Mouse (Mus musculus) forebrain, embryonic 10.5 days (tissue): ENCODE measurements around the gene Pde5a. TPM values are rescaled to one million over a fixed set of nuclear protein-coding genes. Genes with fewer than 3 reads are reported as not detected.

Experiments used
- DNase-seq: peaks from one replicate; pipeline ENCODE4 v3.0.0-alpha.2; 2017; ENCODE audit warnings: low spot score; ENCODE audit errors: extremely low spot score
- H3K27ac ChIP-seq: fragments of 300-500 bp; sonication (generic); 2 replicates; pipeline ENCODE4 v1.5.1; 2016; ENCODE audit warnings: mild to moderate bottlenecking
- H3K27me3 ChIP-seq: fragments of 300-500 bp; sonication (generic); 2 replicates; pipeline ENCODE4 v1.6.1; 2016; ENCODE audit warnings: mild to moderate bottlenecking; ENCODE audit not compliant: poor library complexity, severe bottlenecking
- H3K36me3 ChIP-seq: fragments of 300-500 bp; sonication (generic); replicated peaks from 2 replicates; pipeline ENCODE4 v1.6.1; 2016; ENCODE audit warnings: mild to moderate bottlenecking, moderate library complexity
- H3K4me1 ChIP-seq: fragments of 300-500 bp; sonication (generic); 2 replicates; pipeline ENCODE4 v1.6.1; 2016
- H3K4me3 ChIP-seq: fragments of 300-500 bp; sonication (generic); 2 replicates; pipeline ENCODE4 v1.5.1; 2016; ENCODE audit warnings: mild to moderate bottlenecking, moderate library complexity
- H3K9me3 ChIP-seq: fragments of 300-500 bp; sonication (generic); 2 replicates; pipeline ENCODE4 v1.6.1; 2016; ENCODE audit warnings: mild to moderate bottlenecking, moderate library complexity
- WGBS: fragments of 180-500 bp; shearing (Covaris S2); methylation state at CpG from one replicate; pipeline ENCODE4 v1.1.7; 2016; 5-methylcytosine and 5-hydroxymethylcytosine counted together
- polyA plus RNA-seq: library from polyadenylated mRNA; unstranded; fragments of >200 nt; fragmentation: Nextera tagmentation; extraction: Ambion mirVana; gene quantifications from 2 replicates; pipeline ENCODE4 v1.2.1, GENCODE M21; 2016

Gene Pde5a
- polyA plus RNA-seq, 1 experiment from 2014 or later, result 3.7 TPM

DNA sequence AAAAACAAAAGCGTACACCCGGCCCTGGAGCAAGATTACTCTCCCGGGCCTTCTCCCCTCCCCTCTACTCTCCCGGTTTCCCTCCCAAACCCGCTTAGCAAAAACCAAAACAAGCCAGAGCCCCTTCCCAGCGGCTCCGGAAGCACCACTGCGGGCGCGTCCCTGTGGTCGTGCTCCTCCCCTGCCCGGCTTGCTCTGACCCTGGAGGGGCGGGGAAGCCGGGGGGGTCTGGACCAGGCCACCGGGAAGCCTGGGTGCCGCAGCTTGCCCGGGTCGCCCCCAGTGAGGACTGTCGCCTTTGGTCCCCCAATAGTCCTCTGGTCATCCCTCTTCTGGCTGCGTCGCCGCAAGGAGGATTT, 833 bp downstream of the Pde5a start:
- Histone ChIP-seq H3K36me3 (no peaks in the 10 kb centered on the region), H3K9me3 (no peaks in the 10 kb centered on the region), H3K27ac (peak overlapping the region; percentile 96), H3K4me3 (peak overlapping the region; percentile 81), H3K4me1 (peaks cover 37% of the 10 kb centered on the region), H3K27me3 (peaks cover 9% of the 10 kb centered on the region)
- under 1% methylated on average over 22 of the region's 22 CpGs for WGBS
- no peak for DNase-seq

DNA sequence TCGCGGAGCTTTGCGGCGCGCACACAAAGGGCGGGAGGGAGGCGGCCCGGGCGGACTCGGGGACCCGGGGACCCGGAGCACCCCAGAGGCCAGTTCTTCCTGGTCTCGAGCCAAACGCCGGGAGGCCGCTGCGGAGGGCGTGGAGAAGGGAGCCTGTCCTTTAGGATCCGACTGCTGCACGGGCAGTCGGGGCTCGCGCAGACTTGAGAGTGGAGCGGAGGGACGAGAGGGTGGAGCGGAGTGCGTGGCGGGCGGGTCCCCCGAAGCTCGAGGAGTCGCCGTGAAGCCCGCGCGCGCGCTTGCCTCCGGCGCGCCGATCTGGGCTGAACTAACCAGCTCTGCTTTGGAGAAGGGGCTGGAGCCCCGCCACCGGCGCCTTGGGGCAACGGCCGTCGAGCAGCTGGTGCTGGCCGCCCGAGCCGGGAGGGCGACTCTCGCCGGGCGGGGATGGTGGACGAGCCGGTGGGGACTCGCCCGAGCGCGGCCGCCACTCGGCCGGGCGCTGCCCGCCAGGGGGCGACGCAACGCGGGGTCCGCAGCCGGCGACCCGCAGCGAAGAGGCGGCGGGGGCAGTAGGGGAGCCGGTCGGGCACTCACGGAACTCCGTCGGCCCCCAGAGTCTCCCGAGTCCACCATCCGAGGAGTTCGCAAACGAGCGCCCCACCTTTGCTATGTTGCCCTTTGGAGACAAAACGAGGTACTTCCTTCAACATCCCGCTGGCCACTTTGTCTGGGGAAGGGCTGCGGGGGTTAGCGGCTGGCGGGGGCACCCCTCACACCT, 1.4 kb downstream of the Pde5a start:
- Histone ChIP-seq H3K36me3 (no peaks in the 10 kb centered on the region), H3K27me3 (peaks cover 9% of the 10 kb centered on the region), H3K4me3 (peak overlapping the region; percentile 81), H3K9me3 (no peaks in the 10 kb centered on the region), H3K4me1 (peaks cover 37% of the 10 kb centered on the region), H3K27ac (peak overlapping the region; percentile 96)
- peak; percentile 80 for DNase-seq
- WGBS, result under 1% methylated on average over 92 of the region's 92 CpGs

DNA sequence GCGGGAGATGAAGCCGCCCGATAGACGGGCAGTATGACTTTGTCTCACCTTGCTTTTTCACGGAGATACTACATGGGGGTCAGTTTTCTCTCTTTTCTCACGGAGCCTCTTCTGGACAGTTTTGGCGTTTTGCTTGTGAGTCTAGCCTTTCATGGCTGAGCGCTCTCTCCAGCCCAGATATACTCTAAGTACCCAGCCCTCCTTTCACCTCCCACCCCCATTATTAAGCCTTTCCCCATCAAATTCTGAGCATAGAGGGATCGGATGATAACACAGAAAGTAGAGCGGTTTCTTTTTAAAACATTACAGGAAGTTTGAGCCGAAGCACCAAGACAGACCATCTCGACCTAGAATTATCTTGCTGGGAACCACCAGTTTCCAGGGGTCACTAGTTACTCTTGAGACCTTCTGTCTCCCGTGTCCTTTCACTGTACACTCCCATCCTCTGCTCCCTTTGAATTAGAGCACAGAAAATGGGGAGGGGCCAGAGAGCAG, 2.0 kb downstream of the Pde5a start:
- Histone ChIP-seq H3K9me3 (no peaks in the 10 kb centered on the region), H3K27me3 (peaks cover 9% of the 10 kb centered on the region), H3K4me1 (peaks cover 37% of the 10 kb centered on the region), H3K27ac (peak overlapping the region; percentile 96), H3K4me3 (peak overlapping the region; percentile 81), H3K36me3 (no peaks in the 10 kb centered on the region)
- WGBS, result 2% methylated on average over 13 of the region's 13 CpGs
- peak; percentile 15 for DNase-seq

DNA sequence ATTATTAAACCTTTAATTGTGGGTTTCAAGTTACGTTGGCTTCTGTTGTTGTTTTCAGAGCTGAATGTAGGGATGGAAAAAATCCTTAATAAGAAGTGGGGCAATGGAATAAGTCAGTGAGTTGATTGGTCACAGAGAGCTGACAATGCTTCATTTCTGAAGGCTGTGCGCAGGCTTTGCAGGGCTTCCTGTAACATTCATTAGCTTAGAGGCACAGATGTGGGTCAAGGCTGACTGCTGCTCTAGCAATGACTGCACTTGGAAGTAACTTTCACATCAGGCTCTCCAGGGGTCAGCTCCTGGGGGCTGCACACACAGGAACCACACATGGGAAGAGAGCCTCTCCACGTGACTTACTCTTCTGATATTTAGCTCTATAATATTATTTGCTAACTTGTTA, 5.1 kb downstream of the Pde5a start:
- Histone ChIP-seq H3K9me3 (no peaks in the 10 kb centered on the region), H3K36me3 (no peaks in the 10 kb centered on the region), H3K27ac (no peak overlapping the region), H3K27me3 (peaks cover 9% of the 10 kb centered on the region), H3K4me3 (no peak overlapping the region), H3K4me1 (peaks cover 34% of the 10 kb centered on the region)
- WGBS, result 80% methylated on average over 3 of the region's 3 CpGs
- no peak for DNase-seq

DNA sequence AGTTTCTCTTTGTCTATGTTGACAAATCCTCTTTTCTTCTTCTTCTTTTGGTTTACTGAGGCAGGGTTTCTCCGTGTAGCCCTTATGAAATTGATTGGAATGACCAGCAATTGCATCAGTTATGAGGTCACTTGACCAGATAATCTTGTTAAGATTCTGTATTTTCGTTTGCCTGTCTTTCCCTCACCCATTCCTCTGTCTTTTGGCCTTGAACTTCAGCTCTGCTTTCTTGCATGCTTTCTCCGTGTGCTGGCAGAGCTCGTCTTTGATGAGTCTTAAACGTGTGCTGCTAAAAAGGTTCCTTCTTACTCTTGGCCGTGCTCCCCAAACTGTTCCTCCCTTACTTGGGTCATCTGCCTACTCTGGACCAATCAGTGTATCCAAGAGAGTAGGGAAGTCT, 5.6 kb downstream of the Pde5a start:
- Histone ChIP-seq H3K4me1 (peaks cover 29% of the 10 kb centered on the region), H3K36me3 (no peaks in the 10 kb centered on the region), H3K27me3 (peaks cover 9% of the 10 kb centered on the region), H3K4me3 (no peak overlapping the region), H3K9me3 (no peaks in the 10 kb centered on the region), H3K27ac (no peak overlapping the region)
- no peak for DNase-seq
- WGBS, result 85% methylated on average over 6 of the region's 6 CpGs

DNA sequence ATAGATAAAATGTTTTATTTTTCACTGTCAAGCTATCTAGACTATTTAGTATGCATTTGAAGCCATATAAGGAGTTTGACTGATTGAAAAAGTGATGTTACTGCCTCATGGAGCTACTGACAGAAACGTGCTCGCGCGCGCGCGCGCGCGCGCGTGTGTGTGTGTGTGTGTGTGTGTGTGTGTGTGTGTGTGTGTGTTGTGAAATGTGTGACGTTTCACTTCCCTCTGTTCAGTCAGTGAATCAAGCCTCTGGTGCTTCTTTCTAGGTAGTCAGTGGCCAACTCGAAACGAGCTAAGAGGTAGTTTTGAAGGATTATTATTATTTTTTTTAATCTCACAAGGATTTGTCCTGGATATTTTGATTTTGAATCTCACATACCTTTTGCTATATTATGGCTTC, 10.7 kb downstream of the Pde5a start:
- Histone ChIP-seq H3K36me3 (peaks cover 10% of the 10 kb centered on the region), H3K4me1 (no peaks in the 10 kb centered on the region), H3K4me3 (no peak overlapping the region), H3K27me3 (no peaks in the 10 kb centered on the region), H3K9me3 (peaks cover 6% of the 10 kb centered on the region; the same call in 1 of the 2 replicates), H3K27ac (no peak overlapping the region)
- WGBS, result 97% methylated on average over 15 of the region's 15 CpGs
- DNase-seq, result no peak

DNA sequence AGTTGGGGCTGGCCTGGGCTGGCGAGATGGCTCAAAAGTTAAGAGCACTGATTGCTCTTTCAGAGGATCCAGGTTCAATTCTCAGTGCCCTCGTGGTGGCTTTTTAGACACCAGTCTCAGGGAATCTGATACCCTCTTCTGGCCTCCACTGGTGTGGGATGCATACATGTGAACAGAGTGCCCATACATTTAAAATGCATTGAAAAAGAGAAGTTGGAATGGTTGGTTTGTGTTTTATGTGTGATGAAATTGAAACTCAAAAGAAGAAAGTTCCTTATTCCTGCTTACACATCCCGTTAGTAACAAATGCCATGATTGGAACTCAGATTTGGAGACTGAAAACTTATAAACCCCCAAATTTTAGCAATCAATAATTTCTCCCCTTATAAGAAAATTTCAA, 15.5 kb downstream of the Pde5a start:
- Histone ChIP-seq H3K36me3 (peaks cover 28% of the 10 kb centered on the region), H3K4me1 (no peaks in the 10 kb centered on the region), H3K4me3 (no peak overlapping the region), H3K27ac (no peak overlapping the region), H3K27me3 (no peaks in the 10 kb centered on the region), H3K9me3 (peaks cover 17% of the 10 kb centered on the region)
- 86% methylated on average over 3 of the region's 3 CpGs for WGBS
- DNase-seq, result no peak

DNA sequence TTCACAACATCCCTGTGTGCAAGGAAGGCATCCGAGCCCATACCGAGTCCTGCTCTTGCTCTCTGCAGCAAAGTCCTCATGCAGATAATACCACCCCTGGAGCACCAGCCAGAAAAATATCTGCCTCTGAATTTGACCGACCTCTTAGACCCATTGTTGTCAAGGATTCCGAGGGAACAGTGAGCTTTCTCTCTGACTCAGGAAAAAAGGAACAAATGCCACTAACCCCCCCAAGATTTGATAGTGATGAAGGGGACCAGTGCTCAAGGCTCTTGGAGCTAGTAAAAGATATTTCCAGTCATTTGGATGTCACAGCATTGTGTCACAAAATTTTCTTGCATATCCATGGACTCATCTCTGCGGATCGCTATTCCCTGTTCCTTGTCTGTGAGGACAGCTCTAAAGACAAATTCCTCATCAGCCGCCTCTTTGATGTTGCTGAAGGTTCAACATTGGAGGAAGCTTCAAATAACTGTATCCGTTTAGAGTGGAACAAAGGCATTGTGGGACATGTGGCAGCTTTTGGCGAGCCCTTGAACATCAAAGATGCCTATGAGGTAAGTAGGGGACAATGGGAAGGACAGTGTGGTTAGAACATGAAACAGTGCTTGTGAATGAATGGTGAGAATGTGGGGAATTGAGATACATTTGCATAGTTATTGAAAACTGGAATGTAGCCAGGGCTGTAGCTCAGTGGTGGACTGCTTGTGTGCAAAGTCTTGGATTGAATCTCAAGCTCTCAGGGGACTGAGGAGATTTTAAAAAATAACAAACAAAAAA, 19.4 kb downstream of the Pde5a start:
- H3K9me3 ChIP-seq, result peaks cover 11% of the 10 kb centered on the region
- no peak overlapping the region for H3K4me3 ChIP-seq
- no peak for DNase-seq
- no peaks in the 10 kb centered on the region for H3K27me3 ChIP-seq
- H3K4me1 ChIP-seq, result no peaks in the 10 kb centered on the region
- peaks cover 21% of the 10 kb centered on the region for H3K36me3 ChIP-seq
- no peak overlapping the region for H3K27ac ChIP-seq
- WGBS, result 88% methylated on average over 9 of the region's 9 CpGs

DNA sequence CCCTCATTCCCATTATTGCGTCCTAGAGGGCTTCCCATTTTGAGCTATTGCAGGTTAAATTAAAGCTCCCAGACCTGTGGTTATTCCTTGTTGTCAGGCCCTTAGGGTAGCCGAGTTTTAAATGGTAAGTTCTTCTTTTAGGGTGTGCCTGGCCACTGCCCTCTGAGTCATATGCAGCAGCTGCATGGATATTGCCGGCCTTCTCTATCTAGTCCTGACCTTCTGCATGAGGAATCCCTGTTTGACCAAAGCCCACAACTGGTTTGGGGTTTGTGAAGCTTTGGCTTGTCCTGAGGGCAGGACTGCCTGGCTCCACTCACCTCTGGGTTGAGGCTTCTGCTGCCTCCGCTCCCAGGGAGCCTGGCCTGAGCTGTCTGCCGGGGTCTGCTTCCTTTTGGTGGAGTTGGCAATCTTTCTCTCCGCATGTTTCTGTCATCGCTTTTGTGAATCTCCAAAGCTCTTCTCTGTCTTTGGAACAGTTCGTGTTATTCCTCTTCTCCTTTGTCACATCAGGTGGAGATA, 34.6 kb downstream of the Pde5a start:
- peaks cover 13% of the 10 kb centered on the region for H3K36me3 ChIP-seq
- H3K9me3 ChIP-seq, result no peaks in the 10 kb centered on the region
- no peak overlapping the region for H3K27ac ChIP-seq
- no peaks in the 10 kb centered on the region for H3K27me3 ChIP-seq
- WGBS, result 87% methylated on average over 8 of the region's 8 CpGs
- no peak overlapping the region for H3K4me3 ChIP-seq
- peaks cover 8% of the 10 kb centered on the region; the same call in 1 of the 2 replicates for H3K4me1 ChIP-seq
- no peak for DNase-seq

DNA sequence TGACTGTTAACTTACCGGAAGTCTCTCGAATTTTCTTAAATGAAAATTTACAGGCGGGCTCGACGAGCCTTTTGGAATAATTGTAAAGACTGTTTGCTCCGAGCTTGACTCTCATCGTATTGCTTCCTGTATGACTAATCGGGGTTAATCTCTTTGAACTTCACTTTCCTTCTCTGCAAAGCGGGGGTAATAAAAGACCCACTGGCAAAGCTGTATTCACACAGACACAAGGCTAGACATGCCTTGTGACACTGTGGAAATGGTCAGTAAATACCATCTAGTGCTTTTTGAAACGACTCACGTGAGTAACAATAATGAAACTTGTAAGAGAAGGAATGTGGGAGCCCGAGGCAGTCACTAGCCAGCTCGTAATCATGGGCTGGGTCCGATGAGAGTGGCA, 35.0 kb downstream of the Pde5a start:
- Histone ChIP-seq H3K4me1 (peaks cover 8% of the 10 kb centered on the region; the same call in 1 of the 2 replicates), H3K27me3 (no peaks in the 10 kb centered on the region), H3K36me3 (peaks cover 13% of the 10 kb centered on the region), H3K9me3 (no peaks in the 10 kb centered on the region), H3K4me3 (no peak overlapping the region), H3K27ac (no peak overlapping the region)
- DNase-seq, result no peak
- 81% methylated on average over 14 of the region's 14 CpGs for WGBS

DNA sequence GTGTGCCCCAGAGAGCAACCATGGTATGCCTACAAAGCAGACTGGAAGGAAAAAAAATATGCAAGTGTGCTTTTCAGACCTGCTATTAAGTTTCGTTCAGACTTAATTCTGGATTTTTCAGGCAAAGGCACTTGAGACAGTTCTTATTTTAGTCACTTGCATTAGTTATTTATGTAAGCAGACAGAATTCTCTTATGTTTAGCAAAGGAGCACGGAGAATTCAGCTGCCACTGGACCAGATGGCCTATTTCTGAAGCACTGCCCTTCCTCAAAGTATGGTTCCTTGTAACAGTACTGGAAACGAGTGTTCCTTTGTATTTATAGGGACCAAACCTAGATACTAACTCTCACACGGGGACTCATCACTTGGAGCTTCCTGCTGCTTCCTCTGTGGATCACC, 38.2 kb downstream of the Pde5a start:
- H3K9me3 ChIP-seq, result no peaks in the 10 kb centered on the region
- peaks cover 9% of the 10 kb centered on the region for H3K36me3 ChIP-seq
- H3K4me1 ChIP-seq, result peaks cover 8% of the 10 kb centered on the region; the same call in 1 of the 2 replicates
- WGBS, result 75% methylated on average over 4 of the region's 4 CpGs
- H3K27ac ChIP-seq, result no peak overlapping the region
- H3K27me3 ChIP-seq, result no peaks in the 10 kb centered on the region
- no peak for DNase-seq
- H3K4me3 ChIP-seq, result no peak overlapping the region

DNA sequence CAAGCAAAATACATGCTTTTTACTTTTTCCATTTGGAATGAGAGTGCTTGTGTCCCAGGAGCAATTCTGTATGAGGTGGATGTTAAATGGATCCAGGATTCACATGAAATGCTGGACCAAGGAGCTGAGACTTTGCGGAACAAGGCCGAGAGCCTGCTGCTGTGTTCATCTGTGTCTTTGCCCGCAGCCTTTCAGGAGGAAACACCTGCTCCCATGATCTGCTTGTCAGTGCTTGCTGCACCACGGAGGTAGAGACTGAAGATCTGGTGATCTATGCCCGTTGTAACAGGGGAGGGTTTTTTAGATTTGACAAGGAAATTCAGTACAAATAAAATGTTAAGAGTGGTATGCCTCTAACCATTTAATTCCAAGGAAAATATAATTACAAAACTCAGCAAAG, 39.1 kb downstream of the Pde5a start:
- H3K27ac ChIP-seq, result no peak overlapping the region
- H3K9me3 ChIP-seq, result no peaks in the 10 kb centered on the region
- peaks cover under 1% of the 10 kb centered on the region; the same call in 1 of the 2 replicates for H3K36me3 ChIP-seq
- peaks cover 8% of the 10 kb centered on the region; the same call in 1 of the 2 replicates for H3K4me1 ChIP-seq
- no peak overlapping the region for H3K4me3 ChIP-seq
- no peak for DNase-seq
- 81% methylated on average over 5 of the region's 5 CpGs for WGBS
- no peaks in the 10 kb centered on the region for H3K27me3 ChIP-seq

DNA sequence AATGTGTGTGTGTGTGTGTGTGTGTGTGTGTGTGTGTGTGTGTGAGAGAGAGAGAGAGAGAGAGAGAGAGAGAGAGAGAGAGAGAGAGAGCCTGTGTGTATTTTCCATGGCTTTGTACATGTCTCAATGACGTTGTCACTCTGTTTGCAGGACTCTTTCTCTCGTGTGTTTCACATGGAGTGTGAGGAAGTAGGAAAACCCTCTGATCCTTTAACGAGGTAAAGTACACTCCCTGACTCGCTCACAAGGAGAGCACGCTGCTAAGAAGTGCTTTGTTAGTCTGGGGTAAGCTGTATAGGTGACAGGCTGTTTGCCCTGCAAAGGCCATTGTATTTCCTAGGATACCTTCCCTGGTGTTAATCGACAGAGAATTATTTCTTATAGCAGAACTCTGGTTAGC, 52.7 kb downstream of the Pde5a start:
- H3K9me3 ChIP-seq, result no peaks in the 10 kb centered on the region
- DNase-seq, result no peak
- no peak overlapping the region for H3K27ac ChIP-seq
- no peaks in the 10 kb centered on the region for H3K27me3 ChIP-seq
- WGBS, result 54% methylated on average over 6 of the region's 6 CpGs
- H3K4me1 ChIP-seq, result no peaks in the 10 kb centered on the region
- H3K4me3 ChIP-seq, result no peak overlapping the region
- peaks cover 17% of the 10 kb centered on the region; the same call in 1 of the 2 replicates for H3K36me3 ChIP-seq
